Mouse (Mus musculus) liver, adult 2 months (tissue): ENCODE data around the gene Pgs1.

ENCODE experiments used
- CTCF ChIP-seq: fragments of 200-500 bp; IDR thresholded peaks from 2 replicates; pipeline ENCODE4 v1.5.1; 2011; ENCODE audit warnings: low read depth, low read length, control low read depth
- POLR2A ChIP-seq: fragments of 200-500 bp; IDR thresholded peaks from 2 replicates; pipeline ENCODE4 v1.6.1; 2011; ENCODE audit warnings: low read length, control low read depth; ENCODE audit not compliant: insufficient read depth; ENCODE audit errors: extremely low read depth

DNA sequence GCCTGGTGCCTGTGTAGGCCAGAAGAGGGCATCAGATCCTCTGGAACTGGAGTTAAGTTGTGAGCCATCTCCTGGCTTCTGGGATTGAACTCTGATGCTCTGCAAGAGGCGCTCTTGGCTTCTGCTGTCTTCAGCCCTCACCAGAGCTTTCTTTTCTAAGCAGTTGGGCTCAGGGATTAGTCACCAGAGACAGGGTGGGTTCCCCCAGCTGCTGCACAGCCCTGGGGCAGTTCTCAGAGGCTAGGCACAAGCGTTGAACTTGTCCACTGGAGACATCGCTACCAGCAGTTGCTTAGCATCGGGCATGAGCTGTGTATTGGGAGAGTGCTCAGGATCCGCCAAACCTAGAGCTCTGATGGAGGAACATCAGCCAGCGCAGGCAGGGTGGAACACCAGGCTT lies 43.1 kb downstream of the Pgs1 start:
- TF ChIP-seq POLR2A (no peak), CTCF (no peak)
